Mouse (Mus musculus) E14TG2a.4 (cell line): Measurements from ENCODE around the gene Myrfl.

Experiments used
- CTCF ChIP-seq: conservative IDR thresholded peaks from 2 replicates; pipeline ENCODE4 v1.5.1; 2014; ENCODE audit warnings: low read length
- NANOG ChIP-seq: IDR thresholded peaks from 2 replicates; pipeline ENCODE4 v1.6.1; 2014; ENCODE audit warnings: borderline replicate concordance, low read length, mixed read lengths

GRCm38 (mm10) chr10:116789096-116789495 is 107.6 kb downstream of the Myrfl start:
- peak; percentile 68 for TF ChIP-seq CTCF
- no peak for TF ChIP-seq NANOG
